In the genomic region with DNA sequence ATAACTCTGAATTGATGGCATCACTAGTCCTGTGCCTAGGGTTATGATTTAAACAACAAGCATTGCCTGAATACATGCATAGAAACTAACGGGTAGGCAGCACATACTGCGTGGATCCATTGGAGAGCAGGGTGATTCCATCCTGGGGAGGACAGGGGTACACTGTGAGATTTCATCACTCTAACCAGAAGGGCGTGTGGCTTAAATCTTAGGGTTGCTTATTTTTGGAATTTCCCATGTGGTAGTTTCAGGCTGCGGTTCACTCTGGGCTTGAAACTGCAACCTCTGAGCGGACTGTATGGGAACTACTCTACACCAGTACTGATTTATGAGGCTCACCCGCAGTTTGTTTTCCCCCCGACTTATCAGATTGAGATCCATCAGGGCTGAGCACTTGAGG, we compare ENCODE assay signal across 20 mouse cellular contexts. TPM values are rescaled to one million over a fixed set of nuclear protein-coding genes. Genes with fewer than 3 reads are reported as not detected.
DNase-seq lines count a peak whose midpoint lies in the region.
"Had no signal": no experiment of that assay in that cellular context is flagged by ENCODE, and none has a peak within 500 bp of the region (broad histone marks: within the 10 kb centered on the region; RNA-seq: fewer than 3 reads in every experiment).

No protein-coding gene starts in this region.

- peak; percentile 87 for DNase-seq in heart, adult 11 months
- DNase-seq in heart, postnatal 36 days, result no peak
- peak; percentile 5 for DNase-seq in testis, postnatal 10 days (ENCODE audit: low spot score)
- no peak for DNase-seq in testis, postnatal 14 days (ENCODE audit: low spot score)
- no peak for DNase-seq in cerebellum, adult 11-12 months
- no peak for DNase-seq in embryo, embryonic 10.5 days (ENCODE audit: low spot score)
- DNase-seq in cerebellum, adult 11 months, result no peak
- DNase-seq: adrenal gland, postnatal 10 days; cerebellum, adult 8-10 months; cerebellum, postnatal 14 days; forebrain, postnatal 0 days; heart, postnatal 4 days had no signal

- H3K4me1 ChIP-seq in megakaryocyte, embryonic 14.5 days, result peaks cover 26% of the 10 kb centered on the region

- peaks cover 82% of the 10 kb centered on the region for H3K27me3 ChIP-seq in megakaryocyte, embryonic 14.5 days (replicated peaks)

- peak overlapping the region; percentile 44 for H3K4me3 ChIP-seq in megakaryocyte, embryonic 14.5 days (replicated peaks)
- H3K4me3 ChIP-seq: embryonic facial prominence, embryonic 13.5 days; forebrain, embryonic 12.5 days; heart, embryonic 13.5 days; hindbrain, embryonic 12.5 days had no signal

- no peaks in the 10 kb centered on the region for H3K36me3 ChIP-seq in megakaryocyte, embryonic 14.5 days (replicated peaks; ENCODE audit: low read length)
- H3K36me3 ChIP-seq: embryonic facial prominence, embryonic 13.5 days; forebrain, embryonic 12.5 days; heart, embryonic 13.5 days; hindbrain, embryonic 12.5 days had no signal

- no peaks in the 10 kb centered on the region for H3K9me3 ChIP-seq in megakaryocyte, embryonic 14.5 days
- H3K9me3 ChIP-seq: embryonic facial prominence, embryonic 13.5 days; forebrain, embryonic 12.5 days; heart, embryonic 13.5 days; hindbrain, embryonic 12.5 days had no signal

- intact Hi-C loops in heart, postnatal 36 days (cut with DNase I), result no loop called here

RNA-seq across cellular contexts. Expression of gene Hck, which starts 3.0 kb away (rescaled TPM):
- total RNA-seq in heart, postnatal 36 days (2021), result 1 to 10 TPM; 1.7 to 1.9 TPM
- 1.9 and 8.1 TPM in 2 replicates for polyA plus RNA-seq in megakaryocyte, embryonic 14.5 days (2012; ENCODE audit: insufficient read depth, low replicate concordance)
- total RNA-seq: MEL had no signal

RNA-seq across cellular contexts. Expression of gene Ccm2l, which starts 45.5 kb away (rescaled TPM):
- 10 to 100 TPM; 16.0 to 23.1 TPM for total RNA-seq in heart, postnatal 36 days (2021)
- polyA plus RNA-seq in megakaryocyte, embryonic 14.5 days (2012; ENCODE audit: insufficient read depth, low replicate concordance), result not detected in 2 replicates
- total RNA-seq: MEL had no signal
- polyA plus RNA-seq: C2C12; inflammation-experienced regulatory T-cells, adult 6 months had no signal

RNA-seq across cellular contexts. Expression of gene Tm9sf4, which starts 49.8 kb away (rescaled TPM):
- total RNA-seq in heart, postnatal 36 days (2021), result 10 to 100 TPM; 48.6 to 52.9 TPM
- polyA plus RNA-seq in megakaryocyte, embryonic 14.5 days (2012; ENCODE audit: insufficient read depth, low replicate concordance), result 23.8 and 32.4 TPM in 2 replicates

Comparison
In these comparisons a context has a peak if more than half of its experiments do, and no peak if none do; other contexts are left out.
1. DNase-seq: peak in heart, adult 11 months (single experiment) and testis, postnatal 10 days (single experiment); none in heart, postnatal 36 days (0 of 2), testis, postnatal 14 days (single experiment), cerebellum, adult 11-12 months (single experiment), embryo, embryonic 10.5 days (single experiment) and cerebellum, adult 11 months (single experiment).